In the genomic region with DNA sequence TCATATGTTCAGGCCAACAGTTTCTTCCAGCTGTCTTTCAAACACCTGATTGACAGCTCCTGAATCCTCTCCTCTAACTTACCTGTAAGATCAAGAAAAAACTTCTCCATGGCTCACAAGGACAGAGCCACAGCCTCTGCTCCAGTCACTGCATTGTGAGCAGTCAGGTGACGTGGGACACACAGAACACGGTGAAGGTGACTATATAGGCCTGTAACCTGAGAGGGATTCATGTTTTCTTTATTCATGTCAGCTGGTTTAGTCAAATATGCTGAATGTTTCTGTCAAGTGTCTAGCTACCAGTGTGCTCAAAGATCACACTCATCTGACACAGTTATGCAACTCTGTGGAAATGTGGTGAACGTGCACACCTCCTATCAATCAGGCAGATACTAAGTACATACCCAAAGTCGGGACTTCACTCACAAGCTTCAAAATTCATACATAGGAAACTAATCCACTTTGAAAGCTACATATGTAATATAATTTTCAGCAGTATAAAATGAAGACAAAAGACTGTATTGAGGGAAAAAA, we compare ENCODE assay signal across 25 mouse cellular contexts. TPM values are rescaled to one million over a fixed set of nuclear protein-coding genes. Genes with fewer than 3 reads are reported as not detected.
DNase-seq lines count a peak whose midpoint lies in the region; ATAC-seq and TF ChIP-seq lines count a peak whose summit lies in the region.
"Had no signal": no experiment of that assay in that cellular context is flagged by ENCODE, and none has a peak within 500 bp of the region (broad histone marks: within the 10 kb centered on the region; RNA-seq: fewer than 3 reads in every experiment).

No protein-coding gene starts in this region.

- no peak overlapping the region for H3K9ac ChIP-seq in liver, adult 2 months (ENCODE audit: low read depth, low read length)
- H3K9ac ChIP-seq in liver, embryonic 15.5 days, result no peak overlapping the region; the same call in 1 of the 2 replicates
- H3K9ac ChIP-seq: embryonic facial prominence, embryonic 12.5 days; forebrain, embryonic 15.5 days; heart, embryonic 12.5 days; hindbrain, embryonic 14.5 days had no signal

- H3K36me3 ChIP-seq in liver, adult 2 months (ENCODE audit: control insufficient read depth, insufficient read depth, low read length), result no peaks in the 10 kb centered on the region; the same call in 1 of the 2 replicates
- H3K36me3 ChIP-seq in liver, embryonic 15.5 days (replicated peaks), result peaks cover 33% of the 10 kb centered on the region
- H3K36me3 ChIP-seq: forebrain, embryonic 15.5 days had no signal

- no peaks in the 10 kb centered on the region for H3K9me3 ChIP-seq in liver, embryonic 15.5 days (replicated peaks)
- H3K9me3 ChIP-seq: embryonic facial prominence, embryonic 12.5 days; forebrain, embryonic 15.5 days; heart, embryonic 12.5 days; hindbrain, embryonic 10.5 days had no signal

- H3K4me1 ChIP-seq in liver, adult 2 months (ENCODE audit: control insufficient read depth, insufficient read depth, low read length), result no peaks in the 10 kb centered on the region
- H3K4me1 ChIP-seq in liver, embryonic 15.5 days (replicated peaks), result peaks cover 18% of the 10 kb centered on the region
- H3K4me1 ChIP-seq: embryonic facial prominence, embryonic 12.5 days; forebrain, embryonic 15.5 days; hindbrain, embryonic 10.5 days had no signal

- DNase-seq in liver, adult 2 months (ENCODE audit: extremely low read depth, low read depth, low spot score), result peak; percentile 67
- no peak for DNase-seq in liver
- peak; percentile 12 for DNase-seq in lung, postnatal 36 days
- no peak for DNase-seq in lung, postnatal 10 days
- DNase-seq in adrenal gland, adult 8-10 months, result no peak
- DNase-seq in left cerebral cortex, postnatal 4 days, result no peak
- DNase-seq: adrenal gland, postnatal 14 days; cerebellum, adult 11-12 months; cerebellum, adult 9-10 months; cerebellum, postnatal 25 days; gastrocnemius, postnatal 10 days; heart, adult 2 months had no signal

- 44% methylated on average over 4 of the region's 4 CpGs for WGBS in liver, adult 2 months
- 72% methylated on average over 4 of the region's 4 CpGs for WGBS in liver, embryonic 15.5 days (ENCODE audit: insufficient replicate concordance)

- no peak overlapping the region for H3K4me2 ChIP-seq in liver, embryonic 15.5 days
- H3K4me2 ChIP-seq: embryonic facial prominence, embryonic 12.5 days; forebrain, embryonic 15.5 days; heart, embryonic 12.5 days; hindbrain, embryonic 14.5 days had no signal

- no peak overlapping the region for H3K27ac ChIP-seq in liver, adult 2 months (replicated peaks; ENCODE audit: insufficient read depth, low read depth, low read length)
- H3K27ac ChIP-seq in liver, embryonic 15.5 days (replicated peaks), result no peak overlapping the region
- H3K27ac ChIP-seq: embryonic facial prominence, embryonic 12.5 days; forebrain, embryonic 15.5 days; heart, adult 2 months; hindbrain, embryonic 10.5 days; hindbrain, embryonic 14.5 days had no signal

- TF ChIP-seq POLR2A in liver, adult 2 months (IDR thresholded peaks at IDR 0.05; ENCODE audit: extremely low read depth, insufficient read depth, low read length), result no peak

- H3K4me3 ChIP-seq in liver, adult 2 months (ENCODE audit: insufficient read depth, low read depth, low read length), result no peak overlapping the region
- no peak overlapping the region for H3K4me3 ChIP-seq in liver, embryonic 15.5 days (replicated peaks)
- H3K4me3 ChIP-seq: embryonic facial prominence, embryonic 12.5 days; forebrain, embryonic 15.5 days; heart, adult 2 months; heart, embryonic 12.5 days; hindbrain, embryonic 10.5 days had no signal

- intact Hi-C loops in left cerebral cortex, postnatal 4 days (cut with DNase I), result no loop called here

- ATAC-seq in liver, embryonic 15.5 days (ENCODE audit: insufficient read depth), result peak; percentile 72
- ATAC-seq: forebrain, embryonic 15.5 days had no signal

- no peaks in the 10 kb centered on the region; the same call in 1 of the 2 replicates for H3K79me2 ChIP-seq in liver, adult 2 months (ENCODE audit: control insufficient read depth, insufficient read depth, low read length)

- TF ChIP-seq CTCF in liver, adult 2 months (IDR thresholded peaks at IDR 0.05; ENCODE audit: low read depth, low read length), result no peak

- H3K27me3 ChIP-seq in liver, adult 2 months (ENCODE audit: control insufficient read depth, insufficient read depth, low read length), result no peaks in the 10 kb centered on the region
- no peaks in the 10 kb centered on the region for H3K27me3 ChIP-seq in liver, embryonic 15.5 days
- H3K27me3 ChIP-seq: embryonic facial prominence, embryonic 12.5 days; forebrain, embryonic 15.5 days; heart, embryonic 12.5 days had no signal

RNA-seq across cellular contexts. Expression of gene Gm17304, which starts 43.4 kb away (rescaled TPM):
- not detected in 2 replicates for total RNA-seq in liver, adult 2 months (2014; rRNA removed)
- not detected in 2 replicates for polyA plus RNA-seq in liver, adult 2 months (2012; rRNA removed)
- not detected in 2 replicates for polyA plus RNA-seq in liver, embryonic 15.5 days (2015; fragmentation: Nextera tagmentation; extraction: Ambion mirVana)
- not detected for total RNA-seq in adrenal gland, adult 8-10 months (2022)
- not detected for total RNA-seq in left cerebral cortex, postnatal 4 days (2021)
- total RNA-seq: adrenal gland, postnatal 14 days; ES-E14; gastrocnemius, postnatal 10 days; gastrocnemius, postnatal 4 days; heart, adult 2 months; heart, postnatal 25 days had no signal
- polyA plus RNA-seq: cortical plate, adult 2 months; embryonic facial prominence, embryonic 12.5 days; forebrain, embryonic 11.5 days; forebrain, embryonic 15.5 days; frontal cortex, adult 2 months; heart, adult 2 months; heart, embryonic 12.5 days; heart, embryonic 16.5 days; hindbrain, embryonic 10.5 days; hindbrain, embryonic 14.5 days had no signal

RNA-seq across cellular contexts. Expression of gene Zfp644, which starts 44.8 kb away (rescaled TPM):
- total RNA-seq in liver, adult 2 months (2014; rRNA removed), result 33.7 and 35.0 TPM in 2 replicates
- 3.9 and 4.5 TPM in 2 replicates for polyA plus RNA-seq in liver, adult 2 months (2012; rRNA removed)
- 16.5 and 16.7 TPM in 2 replicates for polyA plus RNA-seq in liver, embryonic 15.5 days (2015; fragmentation: Nextera tagmentation; extraction: Ambion mirVana)
- total RNA-seq in adrenal gland, adult 8-10 months (2022), result 10 to 100 TPM; 53.2 to 94.2 (median 70.1) TPM
- 100 to 1,000 TPM; 106 to 109 TPM for total RNA-seq in left cerebral cortex, postnatal 4 days (2021)

Comparison
In these comparisons a context has a peak if more than half of its experiments do, and no peak if none do; other contexts are left out.
1. DNase-seq: peak in liver, adult 2 months (single experiment) and lung, postnatal 36 days (single experiment); none in liver (single experiment), lung, postnatal 10 days (single experiment), adrenal gland, adult 8-10 months (single experiment) and left cerebral cortex, postnatal 4 days (single experiment).